Mouse (Mus musculus): ENCODE results near the gene Crtc3. TPM values are rescaled to one million over a fixed set of nuclear protein-coding genes. Genes with fewer than 3 reads are reported as not detected.

The Crtc3 gene
- polyA plus RNA-seq, 1 experiment = 6.4 TPM

GRCm38 (mm10) chr7:80646093-80647025 is 42.3 kb downstream of the Crtc3 start:
- no peak for TF ChIP-seq USF1 (IDR thresholded peaks at IDR 0.05; ENCODE audit: low read depth)
- TF ChIP-seq CTCF (IDR thresholded peaks at IDR 0.05; ENCODE audit: control insufficient read depth, insufficient read depth, insufficient read length) = no peak
- TF ChIP-seq MYOG (IDR thresholded peaks at IDR 0.05; ENCODE audit: control insufficient read depth, extremely low read depth, insufficient read length) = no peak
- no peak for TF ChIP-seq FOSL1 (IDR thresholded peaks at IDR 0.05; ENCODE audit: insufficient read depth, low read length, poor library complexity, severe bottlenecking)
- no peak for TF ChIP-seq MYOD1 (IDR thresholded peaks at IDR 0.05; ENCODE audit: control insufficient read depth, insufficient read length, low read depth)
- TF ChIP-seq CEBPB (IDR thresholded peaks at IDR 0.05; ENCODE audit: low read depth) = no peak
- no peak for TF ChIP-seq MAX (IDR thresholded peaks at IDR 0.05)
- H3K79me3 ChIP-seq (ENCODE audit: low read depth) = no peaks in the 10 kb centered on the region
- H3K79me2 ChIP-seq (ENCODE audit: control insufficient read depth, insufficient read depth) = no peaks in the 10 kb centered on the region
- no peak overlapping the region for H3ac ChIP-seq (ENCODE audit: control insufficient read depth, insufficient read length, low read depth)
- no peaks in the 10 kb centered on the region for H3K27me3 ChIP-seq (ENCODE audit: control insufficient read depth, insufficient read depth, insufficient read length)
- H3K36me3 ChIP-seq (ENCODE audit: control insufficient read depth, insufficient read depth) = no peaks in the 10 kb centered on the region
- H3K4me3 ChIP-seq (ENCODE audit: insufficient read depth, poor library complexity, severe bottlenecking) = no peak overlapping the region

GRCm38 (mm10) chr7:80642976-80643666 is 45.6 kb downstream of the Crtc3 start:
- no peak overlapping the region for H3ac ChIP-seq (ENCODE audit: control insufficient read depth, insufficient read length, low read depth)
- no peaks in the 10 kb centered on the region for H3K79me3 ChIP-seq (ENCODE audit: low read depth)
- H3K27me3 ChIP-seq (ENCODE audit: control insufficient read depth, insufficient read depth, insufficient read length) = no peaks in the 10 kb centered on the region
- TF ChIP-seq MYOD1 (IDR thresholded peaks at IDR 0.05; ENCODE audit: control insufficient read depth, insufficient read length, low read depth) = no peak
- TF ChIP-seq CEBPB (IDR thresholded peaks at IDR 0.05; ENCODE audit: low read depth) = no peak
- TF ChIP-seq MAX (IDR thresholded peaks at IDR 0.05) = no peak
- H3K4me3 ChIP-seq (ENCODE audit: insufficient read depth, poor library complexity, severe bottlenecking) = no peak overlapping the region
- H3K79me2 ChIP-seq (ENCODE audit: control insufficient read depth, insufficient read depth) = no peaks in the 10 kb centered on the region
- H3K36me3 ChIP-seq (ENCODE audit: control insufficient read depth, insufficient read depth) = no peaks in the 10 kb centered on the region

GRCm38 (mm10) chr7:80642552-80642951 is 46.1 kb downstream of the Crtc3 start:
- Histone ChIP-seq H3K4me3 (ENCODE audit: insufficient read depth, poor library complexity, severe bottlenecking) (no peak overlapping the region), H3K79me2 (ENCODE audit: control insufficient read depth, insufficient read depth) (no peaks in the 10 kb centered on the region)
- TF ChIP-seq CTCF (IDR thresholded peaks at IDR 0.05; ENCODE audit: control insufficient read depth, insufficient read depth, insufficient read length) (no peak), MYOG (IDR thresholded peaks at IDR 0.05; ENCODE audit: control insufficient read depth, extremely low read depth, insufficient read length) (no peak), MAX (IDR thresholded peaks at IDR 0.05) (no peak), FOSL1 (IDR thresholded peaks at IDR 0.05; ENCODE audit: insufficient read depth, low read length, poor library complexity, severe bottlenecking) (no peak), USF1 (IDR thresholded peaks at IDR 0.05; ENCODE audit: low read depth) (no peak), CEBPB (IDR thresholded peaks at IDR 0.05; ENCODE audit: low read depth) (no peak), MYOD1 (IDR thresholded peaks at IDR 0.05; ENCODE audit: control insufficient read depth, insufficient read length, low read depth) (no peak)

GRCm38 (mm10) chr7:80641899-80642298 is 46.8 kb downstream of the Crtc3 start:
- Histone ChIP-seq H3K79me2 (ENCODE audit: control insufficient read depth, insufficient read depth) (no peaks in the 10 kb centered on the region), H3K36me3 (ENCODE audit: control insufficient read depth, insufficient read depth) (no peaks in the 10 kb centered on the region), H3K4me3 (ENCODE audit: insufficient read depth, poor library complexity, severe bottlenecking) (no peak overlapping the region), H3K79me3 (ENCODE audit: low read depth) (no peaks in the 10 kb centered on the region), H3K27me3 (ENCODE audit: control insufficient read depth, insufficient read depth, insufficient read length) (no peaks in the 10 kb centered on the region), H3ac (ENCODE audit: control insufficient read depth, insufficient read length, low read depth) (no peak overlapping the region)
- no peak for TF ChIP-seq CTCF (IDR thresholded peaks at IDR 0.05; ENCODE audit: control insufficient read depth, insufficient read depth, insufficient read length)
- TF ChIP-seq FOSL1 (IDR thresholded peaks at IDR 0.05; ENCODE audit: insufficient read depth, low read length, poor library complexity, severe bottlenecking) = no peak
- no peak for TF ChIP-seq MAX (IDR thresholded peaks at IDR 0.05)
- no peak for TF ChIP-seq MYOD1 (IDR thresholded peaks at IDR 0.05; ENCODE audit: control insufficient read depth, insufficient read length, low read depth)

More at GRCm38 (mm10) chr7:80642552-80642951, 46.1 kb downstream of the Crtc3 start:
- Histone ChIP-seq H3K79me3 (ENCODE audit: low read depth) (no peaks in the 10 kb centered on the region), H3ac (ENCODE audit: control insufficient read depth, insufficient read length, low read depth) (no peak overlapping the region), H3K36me3 (ENCODE audit: control insufficient read depth, insufficient read depth) (no peaks in the 10 kb centered on the region), H3K27me3 (ENCODE audit: control insufficient read depth, insufficient read depth, insufficient read length) (no peaks in the 10 kb centered on the region)

- H3K36me3 ChIP-seq (ENCODE audit: control insufficient read depth, insufficient read depth) = no peaks in the 10 kb centered on the region
- H3K79me3 ChIP-seq (ENCODE audit: low read depth) = no peaks in the 10 kb centered on the region
- H3K27me3 ChIP-seq (ENCODE audit: control insufficient read depth, insufficient read depth, insufficient read length) = no peaks in the 10 kb centered on the region
- no peak overlapping the region for H3K4me3 ChIP-seq (ENCODE audit: insufficient read depth, poor library complexity, severe bottlenecking)
- TF ChIP-seq USF1 (IDR thresholded peaks at IDR 0.05; ENCODE audit: low read depth) (no peak), MAX (IDR thresholded peaks at IDR 0.05) (no peak), CEBPB (IDR thresholded peaks at IDR 0.05; ENCODE audit: low read depth) (no peak), MYOG (IDR thresholded peaks at IDR 0.05; ENCODE audit: control insufficient read depth, extremely low read depth, insufficient read length) (no peak), MYOD1 (IDR thresholded peaks at IDR 0.05; ENCODE audit: control insufficient read depth, insufficient read length, low read depth) (no peak), CTCF (IDR thresholded peaks at IDR 0.05; ENCODE audit: control insufficient read depth, insufficient read depth, insufficient read length) (no peak), FOSL1 (IDR thresholded peaks at IDR 0.05; ENCODE audit: insufficient read depth, low read length, poor library complexity, severe bottlenecking) (no peak)
- no peak overlapping the region for H3ac ChIP-seq (ENCODE audit: control insufficient read depth, insufficient read length, low read depth)
- no peaks in the 10 kb centered on the region for H3K79me2 ChIP-seq (ENCODE audit: control insufficient read depth, insufficient read depth)
Measured at GRCm38 (mm10) chr7:80641497-80641896, 47.2 kb downstream of the Crtc3 start.
